Comparison of ENCODE assay signal across 15 mouse cellular contexts in the genomic region with DNA sequence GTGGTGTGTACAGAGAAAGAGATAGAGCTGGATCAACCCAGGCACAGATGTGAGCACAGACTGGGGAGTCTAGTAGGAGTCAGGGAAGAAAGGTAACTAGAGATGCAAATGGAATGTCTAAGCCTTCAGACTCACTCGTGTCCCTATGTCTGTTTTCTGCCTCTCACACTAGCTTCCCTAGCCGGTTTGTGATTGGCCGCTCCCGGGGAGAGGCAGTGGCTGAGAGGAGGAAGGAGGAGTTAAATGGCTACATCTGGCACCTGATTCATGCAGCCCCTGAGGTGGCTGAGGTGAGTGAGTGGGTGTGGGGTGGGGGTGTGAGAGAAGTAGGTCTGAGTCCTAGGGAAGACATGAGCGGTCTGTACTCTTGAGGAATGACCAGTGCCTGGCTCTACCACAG. TPM values are rescaled to one million over a fixed set of nuclear protein-coding genes. Genes with fewer than 3 reads are reported as not detected.
DNase-seq lines count a peak whose midpoint lies in the region; ATAC-seq and TF ChIP-seq lines count a peak whose summit lies in the region.
"Had no signal": no experiment of that assay in that cellular context is flagged by ENCODE, and none has a peak within 500 bp of the region (broad histone marks: within the 10 kb centered on the region; RNA-seq: fewer than 3 reads in every experiment).

No protein-coding gene starts in this region.

- 0 out of 2 replicates have a peak, but pooled peaks have one; percentile 8 for ATAC-seq in liver, embryonic 13.5 days (ENCODE audit: low read depth)
- ATAC-seq in liver, embryonic 12.5 days: no peak
- no peak for ATAC-seq in megakaryocyte-erythroid progenitor cell, adult 5-6 weeks (replicated peaks; ENCODE audit: low FRiP score, low TSS enrichment, poor library complexity, severe bottlenecking)

- no peak overlapping the region for H3K4me2 ChIP-seq in liver, embryonic 13.5 days
- no peak overlapping the region for H3K4me2 ChIP-seq in liver, embryonic 12.5 days
- H3K4me2 ChIP-seq: forebrain, embryonic 13.5 days; heart, embryonic 13.5 days; hindbrain, embryonic 14.5 days had no signal

- H3K27me3 ChIP-seq in liver, embryonic 13.5 days: no peaks in the 10 kb centered on the region
- H3K27me3 ChIP-seq in liver, embryonic 12.5 days (replicated peaks): no peaks in the 10 kb centered on the region
- H3K27me3 ChIP-seq: forebrain, embryonic 13.5 days; heart, embryonic 13.5 days; Patski had no signal

- in situ Hi-C loops in ES-E14 (cut with MboI; ENCODE audit: low sequenced_read_pairs in 2 of 2, unreplicated experiment in 2 of 2): no loop called here

- H3K4me1 ChIP-seq in liver, embryonic 13.5 days (replicated peaks): peaks cover 6% of the 10 kb centered on the region
- peaks cover 6% of the 10 kb centered on the region for H3K4me1 ChIP-seq in liver, embryonic 12.5 days
- H3K4me1 ChIP-seq in ES-E14 (ENCODE audit: control insufficient read depth in 2 of 2, insufficient read depth in 2 of 2, low read length in 2 of 2, poor library complexity in 1 of 2): peaks cover 2 to 13% of the 10 kb centered on the region in 2 experiments; a peak in 3 of 4 replicates
- H3K4me1 ChIP-seq: heart, embryonic 13.5 days had no signal

- no peak overlapping the region for H3K9ac ChIP-seq in liver, embryonic 13.5 days
- H3K9ac ChIP-seq in liver, embryonic 12.5 days: no peak overlapping the region
- H3K9ac ChIP-seq in ES-E14 (ENCODE audit: insufficient read depth, low read depth, low read length, poor library complexity, severe bottlenecking): peak overlapping the region; percentile 16; the same call in 1 of the 2 replicates
- H3K9ac ChIP-seq: forebrain, embryonic 13.5 days; heart, embryonic 13.5 days; hindbrain, embryonic 14.5 days had no signal

- H3K4me3 ChIP-seq in liver, embryonic 13.5 days (replicated peaks): no peak overlapping the region
- no peak overlapping the region for H3K4me3 ChIP-seq in liver, embryonic 12.5 days
- H3K4me3 ChIP-seq in ES-E14 (ENCODE audit: insufficient read depth in 1 of 2, low read depth in 1 of 2, low read length in 2 of 2, poor library complexity in 1 of 2, severe bottlenecking in 1 of 2): no peak overlapping the region
- H3K4me3 ChIP-seq: forebrain, embryonic 10.5 days; forebrain, embryonic 13.5 days; heart, adult 2 months; heart, embryonic 10.5 days; heart, embryonic 13.5 days had no signal

- no peaks in the 10 kb centered on the region for H3K9me3 ChIP-seq in liver, embryonic 13.5 days (replicated peaks)
- H3K9me3 ChIP-seq in liver, embryonic 12.5 days (replicated peaks): no peaks in the 10 kb centered on the region
- no peaks in the 10 kb centered on the region for H3K9me3 ChIP-seq in ES-E14 (ENCODE audit: control insufficient read depth, insufficient read depth, low read depth, low read length)
- H3K9me3 ChIP-seq: forebrain, embryonic 10.5 days; forebrain, embryonic 13.5 days; G1E; heart, embryonic 10.5 days; heart, embryonic 13.5 days had no signal

- 73% methylated on average over 5 of the region's 5 CpGs for whole genome bisulfite sequencing in liver, embryonic 13.5 days (ENCODE audit: insufficient replicate concordance)
- 77% methylated on average over 5 of the region's 5 CpGs for WGBS in liver, embryonic 12.5 days (ENCODE audit: insufficient replicate concordance)

- DNase-seq in liver, embryonic 13.5 days: no peak
- DNase-seq in ES-E14 (ENCODE audit: low read depth, low spot score): no peak
- peak; percentile 62 for DNase-seq in ZHBTc4 (ENCODE audit: low read depth, low spot score)
- no peak for DNase-seq in layer of hippocampus, adult 9-11 months

- H3K36me3 ChIP-seq in liver, embryonic 13.5 days: 0 out of 2 replicates have a peak, but pooled peaks cover 7% of the 10 kb centered on the region
- H3K36me3 ChIP-seq in liver, embryonic 12.5 days: peaks cover 26% of the 10 kb centered on the region
- H3K36me3 ChIP-seq in ES-E14 (ENCODE audit: control insufficient read depth, insufficient read depth, low read length, poor library complexity, severe bottlenecking): peaks cover 13% of the 10 kb centered on the region
- H3K36me3 ChIP-seq: G1E had no signal

- H3K27ac ChIP-seq in liver, embryonic 13.5 days: no peak overlapping the region
- H3K27ac ChIP-seq in liver, embryonic 12.5 days: no peak overlapping the region
- no peak overlapping the region for H3K27ac ChIP-seq in ES-E14 (ENCODE audit: insufficient read depth, low read depth, low read length, poor library complexity, severe bottlenecking)
- H3K27ac ChIP-seq: forebrain, embryonic 13.5 days; heart, adult 2 months; heart, embryonic 10.5 days; heart, embryonic 13.5 days; hindbrain, embryonic 14.5 days; hindbrain, postnatal 0 days had no signal

TF ChIP-seq in ES-E14, 5 proteins besides CTCF, POLR2A, EP300 and RAD21:
- no peak for TF ChIP-seq CHD2 (IDR thresholded peaks at IDR 0.05; ENCODE audit: low read depth, low read length)
- no peak for TF ChIP-seq ZNF384 (IDR thresholded peaks at IDR 0.05; ENCODE audit: low read depth, low read length)
- TF ChIP-seq HCFC1 (IDR thresholded peaks at IDR 0.05; ENCODE audit: borderline replicate concordance, insufficient read depth, low read length): no peak
- TF ChIP-seq ZC3H11A (IDR thresholded peaks at IDR 0.05; ENCODE audit: borderline replicate concordance, low read depth, low read length): no peak
- TF ChIP-seq MAFK (IDR thresholded peaks at IDR 0.05; ENCODE audit: insufficient read depth, low read depth, low read length): no peak
TF ChIP-seq in ES-E14: peak in this region for 0.

RNA-seq across cellular contexts. Expression of a gene that starts 28.8 kb away (rescaled TPM):
- 35.8 and 49.1 TPM in 2 replicates for polyA plus RNA-seq in liver, embryonic 13.5 days (2015; fragmentation: Nextera tagmentation; extraction: Ambion mirVana)
- polyA plus RNA-seq in liver, embryonic 12.5 days (2016; fragmentation: Nextera tagmentation; extraction: Ambion mirVana): 60.8 and 63.8 TPM in 2 replicates
- total RNA-seq in ES-E14 (2012; rRNA removed): 97.0 and 121 TPM in 2 replicates
- total RNA-seq in megakaryocyte-erythroid progenitor cell, adult 5-6 weeks (2014; fragmentation: Nextera tagmentation): 73.9 and 82.5 TPM in 2 replicates
- total RNA-seq in megakaryocyte-erythroid progenitor cell, adult 5-6 weeks (2017): 116 TPM in 2 replicates

RNA-seq across cellular contexts. Expression of a gene that starts 56.6 kb away (rescaled TPM):
- polyA plus RNA-seq in liver, embryonic 13.5 days (2015; fragmentation: Nextera tagmentation; extraction: Ambion mirVana): 0.82 and 1.2 TPM in 2 replicates
- polyA plus RNA-seq in liver, embryonic 12.5 days (2016; fragmentation: Nextera tagmentation; extraction: Ambion mirVana): 1.8 and 1.9 TPM in 2 replicates
- total RNA-seq in ES-E14 (2012; rRNA removed): 3.1 and 4.7 TPM in 2 replicates
- 3.5 and 4.0 TPM in 2 replicates for total RNA-seq in megakaryocyte-erythroid progenitor cell, adult 5-6 weeks (2014; fragmentation: Nextera tagmentation)
- 0.33 and 0.88 TPM in 2 replicates for total RNA-seq in megakaryocyte-erythroid progenitor cell, adult 5-6 weeks (2017)
- polyA plus RNA-seq: G1E had no signal
